Mouse (Mus musculus) fat pad, adult 2 months (tissue): Measurements from ENCODE around the gene Gm14410.
"Not testable (repeated sequence)": the region's sequence is repeated elsewhere in the genome, so short reads cannot be mapped to it uniquely, and the experiment has no call there.

ENCODE experiments used
- DNase-seq: peaks from one replicate; pipeline ENCODE4 v3.0.0-alpha.2; 2011; ENCODE audit warnings: low read depth, low spot score; ENCODE audit errors: extremely low read depth

Gm14410 gene

GRCm38 (mm10) chr2:177206341-177206740 lies at the start of gene Gm14410:
Gene Gm14410 (minus strand): TSS chr2:177206421.
- not testable (repeated sequence) for DNase-seq

- DNase-seq, result not testable (repeated sequence)
These were observed 41.2 kb upstream of the Gm14410 start for GRCm38 (mm10) chr2:177247449-177247848.

DNA sequence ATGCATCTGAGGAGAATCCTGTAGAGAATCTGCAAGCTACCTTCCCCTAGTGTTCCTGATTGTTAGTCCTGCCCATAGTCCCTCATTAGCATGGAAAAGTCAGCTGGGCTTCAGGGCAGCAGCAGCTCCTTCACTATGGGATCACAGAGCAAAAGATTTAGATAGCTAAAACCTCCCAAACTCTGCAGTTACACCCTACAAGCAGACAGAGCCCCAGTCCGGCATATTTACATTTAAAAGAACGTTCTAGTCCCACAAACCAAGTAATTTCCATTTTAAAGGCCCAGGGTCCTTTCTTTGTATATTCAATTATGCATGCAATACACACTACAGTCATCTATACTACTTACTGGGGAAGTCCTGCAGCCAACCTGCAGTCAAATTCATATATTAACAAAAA lies 24.2 kb upstream of the Gm14410 start:
- not testable (repeated sequence) for DNase-seq

DNA sequence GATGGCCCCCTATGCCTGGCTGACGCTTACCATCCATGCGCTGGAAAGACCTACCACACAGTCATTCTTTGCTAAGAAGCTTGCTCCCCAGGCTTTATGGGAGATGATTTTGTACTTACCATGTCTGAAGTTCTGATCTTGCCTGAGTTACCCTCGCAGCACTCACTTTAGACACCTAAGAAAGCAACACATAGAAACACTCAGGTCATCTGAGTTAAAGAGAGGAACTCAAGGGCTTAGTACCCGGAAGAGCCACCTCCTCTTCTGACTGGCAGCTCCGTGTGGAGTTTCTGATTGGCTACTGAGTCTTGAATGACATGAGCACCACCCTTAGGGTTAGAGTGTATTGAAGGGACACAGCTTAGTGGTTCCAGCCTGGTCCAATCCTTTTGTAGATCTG lies 33.5 kb downstream of the Gm14410 start:
- not testable (repeated sequence) for DNase-seq
